Mouse (Mus musculus) embryonic stem cell, embryonic (primary cell): ENCODE measurements around the gene Cyp4a12a.
"Not testable (repeated sequence)": the region's sequence is repeated elsewhere in the genome, so short reads cannot be mapped to it uniquely, and the experiment has no call there.

ENCODE experiments used
- CTCF ChIA-PET, 4 experiments: fragments of 300-600 bp in 2 of 4; fragments of 350-600 bp in 2 of 4; sonication (Branson Sonifier 250); formaldehyde crosslinking; loops; one replicate each; lab custom pipeline; 2022; ENCODE audit warnings: inconsistent platforms in 2 of 4; lab: Charles Lee
- POLR2A ChIA-PET, 4 experiments: fragments of 300-600 bp in 2 of 4; fragments of 350-600 bp in 2 of 4; sonication (Branson Sonifier 250); formaldehyde crosslinking; loops; one replicate each; lab custom pipeline; 2022; ENCODE audit warnings: antibody characterized with exemption in 4 of 4, inconsistent platforms in 1 of 4; lab: Charles Lee

The Cyp4a12a gene

GRCm38 (mm10) chr4:115298746-115299145, at the start of gene Cyp4a12a:
Cyp4a12a (plus strand) TSS chr4:115299046.
- CTCF ChIA-PET = not testable (repeated sequence)
- POLR2A ChIA-PET = interaction anchor here in 1 of 4 experiments (0.6 kb wide), 1 partner anchor 773 kb away, joined by 3 read pairs; no protein-coding TSS in a partner anchor

GRCm38 (mm10) chr4:115264687-115265569, 33.9 kb upstream of the Cyp4a12a start:
- CTCF ChIA-PET, POLR2A ChIA-PET: not testable (repeated sequence)

GRCm38 (mm10) chr4:115278215-115278982, 20.4 kb upstream of the Cyp4a12a start:
- CTCF ChIA-PET = not testable (repeated sequence)
- POLR2A ChIA-PET = interaction anchor here in 1 of 4 experiments (0.7 kb wide), 1 partner anchor 14 kb away, joined by 4 read pairs; no protein-coding TSS in a partner anchor

- CTCF ChIA-PET = no interaction called here
- POLR2A ChIA-PET = no interaction called here
These were observed 18.5 kb upstream of the Cyp4a12a start for GRCm38 (mm10) chr4:115280342-115280741.

- CTCF ChIA-PET = interaction anchor here in 1 of 4 experiments (1.3 kb wide), 1 partner anchor 179 kb away, joined by 5 read pairs; no protein-coding TSS in a partner anchor
- POLR2A ChIA-PET = not testable (repeated sequence)
These were observed 18.1 kb upstream of the Cyp4a12a start for GRCm38 (mm10) chr4:115280779-115281178.

GRCm38 (mm10) chr4:115281231-115281767, 17.5 kb upstream of the Cyp4a12a start:
- CTCF ChIA-PET = interaction anchor here in 1 of 4 experiments (1.3 kb wide), 1 partner anchor 180 kb away, joined by 5 read pairs; no protein-coding TSS in a partner anchor
- POLR2A ChIA-PET = not testable (repeated sequence)

- CTCF ChIA-PET, POLR2A ChIA-PET: not testable (repeated sequence)
These were observed 26.9 kb downstream of the Cyp4a12a start for GRCm38 (mm10) chr4:115325722-115326121.

GRCm38 (mm10) chr4:115365624-115366023, 66.8 kb downstream of the Cyp4a12a start:
- CTCF ChIA-PET, POLR2A ChIA-PET: not testable (repeated sequence)

- POLR2A ChIA-PET = not testable (repeated sequence)
These were observed 69.2 kb downstream of the Cyp4a12a start for GRCm38 (mm10) chr4:115368067-115368466.

More at GRCm38 (mm10) chr4:115368067-115368466, 69.2 kb downstream of the Cyp4a12a start:
- CTCF ChIA-PET = interaction anchor here in 1 of 4 experiments (1.5 kb wide), 1 partner anchor 342 kb away, joined by 4 read pairs; no protein-coding TSS in a partner anchor
